Mouse (Mus musculus): ENCODE measurements around the gene Hdac4.

The Hdac4 gene

DNA sequence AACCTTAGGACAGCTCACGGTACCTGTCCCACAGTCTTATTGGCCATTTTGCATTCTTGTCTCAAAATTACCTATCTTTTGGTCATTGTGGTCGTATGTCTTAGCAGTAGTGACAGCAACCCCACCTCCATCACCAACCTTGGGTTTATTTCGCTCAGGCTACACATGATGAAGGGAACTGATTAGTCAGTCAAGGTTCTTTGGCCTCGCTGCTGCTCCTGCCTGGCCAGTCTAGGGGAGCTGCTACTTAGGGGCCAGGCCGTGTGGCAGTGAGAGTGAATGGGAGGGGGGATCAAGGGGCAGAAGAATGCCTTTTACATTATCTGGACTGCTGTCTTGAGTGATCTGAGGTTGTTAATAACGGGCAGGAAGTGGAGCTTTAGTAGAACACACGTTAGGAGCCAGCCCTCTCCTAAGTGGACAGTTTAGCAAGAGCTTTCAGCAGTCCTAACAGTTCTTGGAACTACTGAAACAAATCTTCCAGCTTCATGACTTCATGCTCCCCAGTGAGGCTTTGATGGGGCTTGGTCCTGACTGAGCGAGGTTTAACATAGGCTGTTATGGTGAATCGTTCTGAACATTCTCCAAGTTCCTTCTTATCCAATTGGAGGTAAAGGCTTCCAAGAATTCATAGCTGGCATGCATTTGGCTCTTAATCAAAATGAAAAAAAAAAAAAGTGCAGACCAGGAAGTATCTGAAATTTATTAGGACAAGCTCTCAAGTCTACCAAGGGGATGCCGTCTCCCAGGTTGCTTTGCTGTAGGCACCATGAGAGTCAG is 267.8 kb downstream of the Hdac4 start:
- Histone ChIP-seq H3K36me3 (ENCODE audit: control insufficient read depth, insufficient read depth, low read length, poor library complexity, severe bottlenecking) (no peaks in the 10 kb centered on the region), H3K27me3 (ENCODE audit: control insufficient read depth, insufficient read depth, low read length, poor library complexity, severe bottlenecking) (no peaks in the 10 kb centered on the region)
- DNase-seq (ENCODE audit: low read depth, low spot score) = no peak

DNA sequence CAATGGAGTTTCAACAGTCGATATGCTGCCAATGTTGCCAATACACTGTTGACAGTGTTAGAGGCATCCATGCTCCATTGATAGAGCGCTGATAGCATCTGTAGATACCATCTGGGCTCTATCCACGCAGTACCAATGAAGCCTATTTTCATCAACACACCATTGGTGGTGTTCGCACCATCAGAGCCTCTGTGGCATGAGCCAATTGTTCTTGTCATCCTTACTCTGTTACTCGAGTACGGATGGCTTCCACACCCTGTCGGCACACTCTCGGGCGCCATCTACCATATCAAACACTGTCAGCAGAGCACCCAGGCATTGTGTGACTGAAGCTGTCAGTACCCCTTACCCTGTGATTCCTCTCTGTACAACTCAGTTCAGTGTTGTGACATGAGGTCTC is 271.9 kb downstream of the Hdac4 start:
- H3K27me3 ChIP-seq (ENCODE audit: control insufficient read depth, insufficient read depth, low read length, poor library complexity, severe bottlenecking) = no peaks in the 10 kb centered on the region
- DNase-seq (ENCODE audit: low read depth, low spot score) = no peak
- H3K36me3 ChIP-seq (ENCODE audit: control insufficient read depth, insufficient read depth, low read length, poor library complexity, severe bottlenecking) = no peaks in the 10 kb centered on the region

DNA sequence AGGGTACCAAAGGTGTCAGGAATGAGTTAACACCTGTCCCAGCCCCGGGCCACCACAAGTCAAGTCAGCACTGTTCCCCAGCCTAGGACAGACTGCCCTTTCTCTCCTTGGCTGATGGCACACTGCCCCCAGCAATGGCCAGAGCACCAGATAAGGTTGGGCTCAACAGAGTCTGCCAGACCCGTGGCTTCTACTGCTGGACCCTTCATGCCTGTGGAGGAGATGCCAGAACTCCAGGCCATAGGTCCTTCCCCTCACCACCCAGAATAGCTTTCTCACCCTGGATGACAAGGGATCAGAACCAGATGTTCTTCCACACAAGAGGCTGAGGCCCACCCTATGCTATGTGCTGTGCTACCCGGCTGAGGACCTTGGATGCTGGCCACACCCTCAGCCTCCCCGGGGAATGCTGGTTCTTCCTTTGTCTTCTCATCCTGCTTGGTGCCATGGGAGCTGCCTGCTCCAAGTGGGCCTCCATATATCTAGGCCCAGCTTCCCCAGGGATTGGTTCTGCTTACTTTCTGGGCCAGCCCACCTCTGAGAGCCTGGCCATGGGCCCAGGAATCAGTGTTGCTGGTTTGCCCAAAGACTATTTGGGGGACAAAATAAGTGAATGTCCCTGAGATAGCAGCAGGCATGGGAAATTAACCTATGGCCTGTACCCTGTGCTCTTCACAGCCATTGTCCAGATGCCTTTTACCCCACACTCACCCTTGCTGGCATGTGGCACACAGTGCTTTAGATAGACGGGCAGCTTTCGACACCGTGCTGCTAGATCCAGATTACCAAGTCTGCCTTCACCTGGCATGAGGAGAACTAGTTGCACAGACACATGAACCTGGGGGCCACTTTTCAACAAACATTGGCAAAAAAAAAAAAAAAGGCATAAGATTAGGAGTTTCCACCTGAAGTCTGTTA is 273.0 kb downstream of the Hdac4 start:
- no peak for DNase-seq (ENCODE audit: low read depth, low spot score)
- Histone ChIP-seq H3K36me3 (ENCODE audit: control insufficient read depth, insufficient read depth, low read length, poor library complexity, severe bottlenecking) (no peaks in the 10 kb centered on the region), H3K27me3 (ENCODE audit: control insufficient read depth, insufficient read depth, low read length, poor library complexity, severe bottlenecking) (no peaks in the 10 kb centered on the region)

DNA sequence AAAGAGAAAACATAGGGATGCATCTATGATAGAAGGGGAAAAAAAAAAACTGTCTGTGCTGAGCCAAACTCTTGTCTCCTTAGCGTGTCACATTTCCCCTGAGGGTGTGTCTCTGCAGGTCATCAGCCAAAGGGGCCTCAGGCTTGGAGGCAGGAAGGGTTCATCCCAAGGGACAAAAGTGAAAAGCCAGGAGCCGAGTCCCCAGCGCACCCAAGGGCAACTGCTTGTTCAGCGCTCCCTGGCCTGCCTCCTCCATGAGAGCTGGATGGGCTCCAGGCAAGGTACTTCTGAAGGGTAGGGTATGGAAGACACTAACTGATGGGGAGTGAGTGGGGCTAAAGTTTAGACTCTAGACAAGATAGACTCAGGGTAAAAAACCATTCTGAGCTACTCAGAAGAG is 273.8 kb downstream of the Hdac4 start:
- no peaks in the 10 kb centered on the region for H3K27me3 ChIP-seq (ENCODE audit: control insufficient read depth, insufficient read depth, low read length, poor library complexity, severe bottlenecking)
- H3K36me3 ChIP-seq (ENCODE audit: control insufficient read depth, insufficient read depth, low read length, poor library complexity, severe bottlenecking) = no peaks in the 10 kb centered on the region
- no peak for DNase-seq (ENCODE audit: low read depth, low spot score)

DNA sequence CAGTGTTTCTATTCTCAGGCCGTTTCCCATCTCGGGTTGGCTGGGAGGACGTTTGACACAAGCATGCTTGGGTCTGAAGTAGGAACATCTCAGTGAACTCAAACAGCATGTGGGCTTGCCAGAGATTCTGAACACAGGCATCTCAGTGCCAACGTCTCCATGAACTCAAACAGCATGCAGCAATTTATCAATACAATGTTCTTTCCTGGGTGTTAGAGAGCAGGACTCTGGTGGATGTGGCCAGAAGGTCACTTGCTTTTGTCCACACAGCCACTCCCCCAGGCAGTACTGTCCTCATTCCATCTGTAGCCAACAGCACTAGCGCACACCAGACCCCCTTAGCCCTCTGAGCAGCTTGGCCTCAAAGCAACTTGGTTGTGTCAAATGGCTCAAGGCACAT is 274.2 kb downstream of the Hdac4 start:
- no peak for DNase-seq (ENCODE audit: low read depth, low spot score)
- H3K27me3 ChIP-seq (ENCODE audit: control insufficient read depth, insufficient read depth, low read length, poor library complexity, severe bottlenecking) = no peaks in the 10 kb centered on the region

DNA sequence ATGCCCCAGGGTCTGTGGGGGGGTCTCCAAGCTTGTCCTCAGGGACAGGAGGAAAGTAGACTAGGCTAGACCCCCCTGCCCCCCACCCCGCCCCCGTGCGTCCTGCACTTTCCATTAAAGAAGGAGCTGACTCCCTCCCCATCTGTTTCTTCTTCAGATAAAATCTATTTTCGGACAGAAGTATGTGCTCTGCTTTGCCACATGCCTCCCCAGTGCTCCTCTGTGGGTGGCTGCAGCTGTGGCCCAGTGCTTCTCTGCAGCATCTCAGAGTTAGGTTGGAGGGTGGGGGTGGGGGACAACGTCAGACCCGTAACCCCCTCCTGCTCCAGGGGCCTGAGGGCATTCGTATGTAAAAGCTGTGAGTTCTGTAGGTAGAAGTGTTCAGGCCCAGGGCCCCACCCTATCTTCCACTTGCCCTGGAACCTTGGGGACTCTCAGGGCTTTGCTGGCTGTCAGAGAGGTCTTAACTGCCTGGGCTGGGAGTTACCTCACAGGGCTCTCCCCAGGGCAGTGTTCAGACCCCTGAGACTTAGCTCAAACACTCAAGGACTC is 275.4 kb downstream of the Hdac4 start:
- no peaks in the 10 kb centered on the region for H3K27me3 ChIP-seq (ENCODE audit: control insufficient read depth, insufficient read depth, low read length, poor library complexity, severe bottlenecking)
- no peak for DNase-seq (ENCODE audit: low read depth, low spot score)
- no peaks in the 10 kb centered on the region for H3K36me3 ChIP-seq (ENCODE audit: control insufficient read depth, insufficient read depth, low read length, poor library complexity, severe bottlenecking)

More for the DNA sequence above, 274.2 kb downstream of the Hdac4 start:
- no peaks in the 10 kb centered on the region for H3K36me3 ChIP-seq (ENCODE audit: control insufficient read depth, insufficient read depth, low read length, poor library complexity, severe bottlenecking)

DNA sequence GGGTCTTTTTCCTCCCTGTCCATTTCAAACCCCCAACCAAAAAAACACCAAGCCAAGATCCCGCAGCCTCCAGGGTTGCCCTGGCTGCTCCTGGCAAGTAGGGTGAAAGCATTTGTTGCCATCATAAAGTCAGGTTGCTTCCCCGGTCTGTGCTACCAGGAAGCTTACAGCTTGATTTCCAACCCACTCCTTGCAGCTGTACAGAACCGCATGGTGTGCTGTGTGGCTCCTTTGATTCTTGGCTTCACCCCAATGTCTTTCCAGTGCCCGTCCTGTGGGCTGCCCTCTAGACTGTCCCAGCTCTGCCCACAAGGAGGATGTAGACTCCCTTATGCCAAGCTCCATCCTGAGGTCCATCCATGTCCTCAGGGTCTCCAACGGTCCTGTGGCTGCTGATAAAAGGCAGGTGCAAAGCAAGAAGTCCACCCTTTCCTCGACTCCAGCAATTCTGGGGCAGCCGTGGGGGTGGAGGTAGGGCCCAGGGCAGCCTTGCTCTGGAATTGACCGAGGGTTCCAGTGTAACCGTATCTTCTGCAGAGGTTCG is 277.2 kb downstream of the Hdac4 start:
- Histone ChIP-seq H3K36me3 (ENCODE audit: control insufficient read depth, insufficient read depth, low read length, poor library complexity, severe bottlenecking) (no peaks in the 10 kb centered on the region), H3K27me3 (ENCODE audit: control insufficient read depth, insufficient read depth, low read length, poor library complexity, severe bottlenecking) (no peaks in the 10 kb centered on the region)
- DNase-seq (ENCODE audit: low read depth, low spot score) = no peak

DNA sequence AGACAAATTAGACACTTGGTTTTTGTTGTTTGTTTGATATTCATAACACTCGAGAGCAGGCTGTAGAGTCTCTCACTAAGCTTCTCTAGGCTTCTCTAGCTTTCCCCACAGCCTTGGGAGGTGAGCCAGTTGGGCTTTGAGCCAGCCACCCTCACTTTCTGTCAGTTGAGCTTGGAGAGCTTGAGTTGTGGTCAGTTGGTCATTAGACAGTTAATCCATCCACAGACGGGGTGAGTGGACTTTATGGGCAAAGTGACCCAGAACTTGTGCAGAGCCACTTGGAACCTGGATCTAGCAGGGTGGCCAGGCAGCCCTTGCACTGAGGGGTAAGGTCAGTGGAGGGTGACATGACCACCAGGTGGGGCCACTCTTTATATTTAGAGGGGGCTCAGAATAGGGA is 277.9 kb downstream of the Hdac4 start:
- no peaks in the 10 kb centered on the region for H3K27me3 ChIP-seq (ENCODE audit: control insufficient read depth, insufficient read depth, low read length, poor library complexity, severe bottlenecking)
- DNase-seq (ENCODE audit: low read depth, low spot score) = no peak
- no peaks in the 10 kb centered on the region for H3K36me3 ChIP-seq (ENCODE audit: control insufficient read depth, insufficient read depth, low read length, poor library complexity, severe bottlenecking)

DNA sequence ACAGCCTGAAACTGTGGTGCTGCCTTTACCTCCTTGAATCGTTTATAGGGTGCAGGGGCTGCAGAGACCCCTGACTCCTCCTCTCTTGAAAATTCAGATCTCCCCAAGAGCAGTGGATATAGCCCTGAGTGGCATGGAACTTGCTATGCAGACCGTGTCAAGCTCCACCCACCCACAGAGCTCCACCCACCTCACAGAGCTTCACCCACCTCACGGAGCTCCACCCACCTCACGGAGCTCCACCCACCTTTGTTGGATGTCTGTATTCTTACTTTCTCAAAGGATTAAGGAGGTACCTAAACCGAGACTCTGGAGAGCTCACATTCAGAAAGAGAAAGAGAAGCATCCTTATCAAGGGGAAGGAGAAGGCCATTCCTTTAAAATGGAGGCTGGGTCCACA is 279.5 kb downstream of the Hdac4 start:
- H3K36me3 ChIP-seq (ENCODE audit: control insufficient read depth, insufficient read depth, low read length, poor library complexity, severe bottlenecking) = no peaks in the 10 kb centered on the region
- H3K27me3 ChIP-seq (ENCODE audit: control insufficient read depth, insufficient read depth, low read length, poor library complexity, severe bottlenecking) = no peaks in the 10 kb centered on the region
- no peak for DNase-seq (ENCODE audit: low read depth, low spot score)

DNA sequence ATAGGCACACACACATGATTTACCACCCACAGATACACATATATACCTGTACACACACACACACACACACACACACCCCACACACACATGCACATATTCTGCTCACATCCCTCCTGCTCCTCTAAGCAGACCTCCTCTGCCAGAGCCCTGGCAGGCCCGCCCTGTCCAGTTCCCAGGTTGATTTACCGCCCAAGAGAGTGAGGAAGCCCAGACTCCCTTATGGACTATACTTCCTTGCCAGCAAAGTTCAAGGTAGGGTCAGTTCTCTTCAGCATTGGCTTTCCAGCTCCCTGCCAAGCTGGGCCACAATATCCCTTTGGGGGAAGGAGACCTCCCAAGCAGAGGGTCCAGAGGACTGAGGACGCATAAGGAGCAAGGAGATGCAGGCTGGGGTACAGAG is 280.9 kb downstream of the Hdac4 start:
- DNase-seq (ENCODE audit: low read depth, low spot score) = no peak
- no peaks in the 10 kb centered on the region for H3K27me3 ChIP-seq (ENCODE audit: control insufficient read depth, insufficient read depth, low read length, poor library complexity, severe bottlenecking)
- no peaks in the 10 kb centered on the region for H3K36me3 ChIP-seq (ENCODE audit: control insufficient read depth, insufficient read depth, low read length, poor library complexity, severe bottlenecking)

DNA sequence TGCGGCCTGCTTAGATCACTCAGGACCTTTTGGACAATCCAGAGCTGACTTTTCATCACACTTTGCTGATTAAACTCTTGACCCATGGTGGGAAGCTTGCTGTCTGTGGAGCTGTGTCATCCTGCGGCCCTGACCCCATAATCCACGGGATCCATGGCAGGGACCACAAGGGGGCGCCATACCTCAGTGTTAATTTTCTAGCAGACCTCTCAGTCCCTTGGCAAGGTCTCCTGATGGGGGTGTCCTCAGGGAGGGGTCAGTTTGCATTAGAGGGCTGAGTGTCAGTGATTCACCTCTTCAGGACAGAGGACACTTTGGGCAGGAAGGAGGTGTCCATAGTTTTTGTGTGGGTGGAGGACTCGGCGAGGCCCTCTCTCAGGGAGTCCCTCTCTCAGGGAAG is 281.6 kb downstream of the Hdac4 start:
- peak; percentile 51 for DNase-seq (ENCODE audit: low read depth, low spot score)
- Histone ChIP-seq H3K36me3 (ENCODE audit: control insufficient read depth, insufficient read depth, low read length, poor library complexity, severe bottlenecking) (no peaks in the 10 kb centered on the region), H3K27me3 (ENCODE audit: control insufficient read depth, insufficient read depth, low read length, poor library complexity, severe bottlenecking) (no peaks in the 10 kb centered on the region)

DNA sequence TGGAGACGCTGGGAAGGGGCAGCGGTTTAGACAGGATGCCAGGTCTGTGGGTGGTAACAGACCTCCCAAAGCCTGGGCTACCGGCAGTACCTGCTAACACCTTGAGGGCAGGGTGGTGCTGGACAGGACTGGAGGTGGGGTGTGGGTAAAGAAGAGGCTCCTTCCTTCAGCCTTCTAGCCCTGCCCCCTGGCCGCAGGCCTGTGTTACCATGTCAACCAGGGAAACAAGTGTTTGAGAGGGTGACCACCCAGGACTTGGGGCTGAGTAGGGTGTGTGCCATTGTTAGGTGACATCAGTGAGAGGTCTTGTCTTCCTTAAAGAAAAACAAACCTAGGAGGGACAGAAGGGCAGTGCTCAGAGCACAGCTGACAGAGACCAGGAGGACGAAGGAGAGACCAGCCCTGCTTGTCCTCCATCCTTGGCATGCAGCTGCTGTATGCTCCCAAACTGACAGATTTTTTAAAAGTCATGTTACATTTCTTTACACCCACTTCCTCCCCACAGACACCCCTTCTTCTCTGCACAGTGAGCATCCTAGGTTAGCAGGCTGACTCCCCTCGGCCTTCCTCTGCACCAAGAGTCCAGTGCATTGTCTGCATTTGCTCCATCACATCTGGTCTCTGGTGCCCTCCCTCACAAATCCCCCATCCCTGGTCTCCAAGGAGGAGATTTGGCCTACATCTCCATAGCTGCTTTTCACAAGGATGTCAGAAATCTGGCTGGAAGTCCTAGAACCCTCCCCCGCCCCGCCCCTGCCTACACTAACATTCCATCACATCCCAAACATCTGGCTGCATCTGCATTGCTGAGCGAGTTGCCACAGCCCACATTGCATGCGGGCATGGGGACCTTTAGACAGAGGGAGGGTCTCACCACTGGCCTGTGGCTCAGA is 283.0 kb downstream of the Hdac4 start:
- H3K27me3 ChIP-seq (ENCODE audit: control insufficient read depth, insufficient read depth, low read length, poor library complexity, severe bottlenecking) = no peaks in the 10 kb centered on the region
- DNase-seq (ENCODE audit: low read depth, low spot score) = no peak
- no peaks in the 10 kb centered on the region for H3K36me3 ChIP-seq (ENCODE audit: control insufficient read depth, insufficient read depth, low read length, poor library complexity, severe bottlenecking)

DNA sequence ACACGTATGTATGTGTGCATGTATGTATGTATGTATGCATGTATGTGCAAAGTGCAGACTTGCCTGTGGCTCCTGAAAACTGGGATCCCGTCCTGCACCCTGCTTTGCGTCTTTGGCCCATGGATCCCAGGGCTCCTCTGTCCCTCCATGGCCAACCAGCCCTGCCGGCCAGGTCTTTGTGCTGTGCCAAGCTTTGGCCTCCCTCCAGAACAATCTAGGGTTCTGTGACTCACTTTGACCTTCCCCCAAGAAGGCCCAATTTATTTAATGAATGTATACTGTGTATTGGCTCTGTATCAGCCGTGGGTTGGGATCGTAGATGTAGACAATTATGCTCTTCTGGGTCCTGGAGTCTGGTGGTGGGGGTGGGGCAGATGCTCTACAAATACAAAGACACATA is 290.2 kb downstream of the Hdac4 start:
- DNase-seq (ENCODE audit: low read depth, low spot score) = no peak
- Histone ChIP-seq H3K27me3 (ENCODE audit: control insufficient read depth, insufficient read depth, low read length, poor library complexity, severe bottlenecking) (no peaks in the 10 kb centered on the region), H3K36me3 (ENCODE audit: control insufficient read depth, insufficient read depth, low read length, poor library complexity, severe bottlenecking) (no peaks in the 10 kb centered on the region)
